Mouse (Mus musculus): Measurements from ENCODE around the gene Hcn3.

The Hcn3 gene

GRCm38 (mm10) chr3:89147101-89147978 is 12.7 kb downstream of the Hcn3 start:
- no peak for DNase-seq (ENCODE audit: low read depth, low spot score)

DNA sequence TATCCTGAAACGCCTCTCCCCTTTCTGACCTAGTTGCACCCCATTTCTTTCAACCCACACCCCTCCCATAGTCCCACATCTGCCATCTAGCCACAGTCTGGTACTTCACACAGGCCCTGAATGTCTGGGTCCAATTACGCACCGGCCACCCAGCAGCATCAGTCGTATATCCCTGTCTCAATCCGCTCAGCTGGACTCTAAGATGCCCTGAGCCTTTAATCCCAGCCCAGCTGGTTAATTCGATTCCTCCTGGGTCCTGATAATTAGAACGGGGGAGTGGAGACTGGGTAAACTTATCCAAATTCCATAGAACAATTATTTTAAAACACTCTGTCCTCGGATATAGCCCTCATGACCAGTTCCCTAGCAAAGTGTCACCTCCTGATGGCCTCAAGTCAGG is 14.4 kb downstream of the Hcn3 start:
- DNase-seq (ENCODE audit: low read depth, low spot score) = no peak

DNA sequence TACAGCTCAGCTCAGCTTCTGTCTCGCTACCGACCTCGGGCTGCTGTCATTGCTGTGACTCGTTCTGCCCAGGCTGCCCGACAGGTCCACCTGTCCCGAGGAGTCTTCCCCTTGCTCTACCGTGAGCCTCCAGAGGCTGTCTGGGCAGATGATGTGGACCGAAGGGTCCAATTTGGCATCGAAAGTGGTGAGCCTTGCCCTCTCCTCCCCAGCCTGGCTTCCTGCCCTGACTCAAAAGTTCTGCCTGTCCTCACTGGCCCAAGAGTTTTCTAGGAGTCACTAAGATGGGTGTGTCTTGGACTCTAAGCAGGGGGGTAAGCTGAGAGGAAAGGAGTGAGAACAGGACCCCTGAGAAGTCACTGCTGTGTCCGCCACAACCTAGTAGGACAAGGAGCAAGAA is 15.2 kb downstream of the Hcn3 start:
- no peak for DNase-seq (ENCODE audit: low read depth, low spot score)

DNA sequence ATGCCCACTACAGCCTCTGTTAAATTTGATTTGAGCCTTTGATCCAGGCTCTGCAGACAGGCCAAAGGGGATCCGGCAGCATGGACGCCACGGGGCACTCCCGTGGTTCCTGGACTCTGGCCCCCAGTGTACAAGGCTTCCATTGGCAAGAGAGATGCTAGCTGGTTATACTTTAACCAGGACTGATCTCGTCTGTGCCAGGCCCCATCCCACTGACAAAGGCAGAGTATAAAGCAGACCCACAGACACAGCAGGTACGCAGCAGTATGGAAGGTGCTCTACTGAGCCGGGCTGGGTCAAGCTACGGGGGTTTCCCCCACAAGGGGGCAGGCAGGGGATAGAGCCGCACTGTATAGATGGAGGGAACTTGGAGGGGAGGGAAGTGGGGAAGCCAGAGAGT is 23.6 kb downstream of the Hcn3 start:
- no peak for DNase-seq (ENCODE audit: low read depth, low spot score)

GRCm38 (mm10) chr3:89135958-89136357 is 24.0 kb downstream of the Hcn3 start, which contains the start of gene Pklr:
Gene Pklr, plus strand, starts transcription at chr3:89136142.
- DNase-seq (ENCODE audit: low read depth, low spot score) = no peak

DNA sequence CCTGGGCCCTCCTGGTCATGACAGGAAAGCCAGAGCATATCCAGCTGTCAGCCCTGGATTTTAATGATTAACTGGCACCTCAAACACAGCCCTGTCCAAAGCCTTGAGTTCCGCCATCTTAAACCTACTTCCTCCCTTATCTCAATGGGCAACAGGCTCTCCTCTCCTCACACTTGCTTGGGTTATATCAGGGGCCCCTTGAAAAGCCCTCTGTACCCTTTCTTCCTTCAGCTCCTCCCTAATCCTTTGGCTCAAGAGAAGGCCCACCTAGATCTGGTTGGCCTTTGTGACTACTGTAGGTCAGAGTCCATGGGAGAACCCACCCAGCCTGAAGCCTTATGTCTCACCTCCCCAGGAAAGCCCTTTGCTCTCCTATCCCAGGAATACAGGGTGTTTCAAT is 26.2 kb downstream of the Hcn3 start:
- DNase-seq (ENCODE audit: low read depth, low spot score) = no peak

GRCm38 (mm10) chr3:89133063-89133450 is 26.9 kb downstream of the Hcn3 start:
- no peak for DNase-seq (ENCODE audit: low read depth, low spot score)

- no peak for DNase-seq (ENCODE audit: low read depth, low spot score)
Measured at GRCm38 (mm10) chr3:89132285-89133062, 27.5 kb downstream of the Hcn3 start.

- DNase-seq (ENCODE audit: low read depth, low spot score) = no peak
Measured at GRCm38 (mm10) chr3:89131816-89132215, 28.2 kb downstream of the Hcn3 start.

DNA sequence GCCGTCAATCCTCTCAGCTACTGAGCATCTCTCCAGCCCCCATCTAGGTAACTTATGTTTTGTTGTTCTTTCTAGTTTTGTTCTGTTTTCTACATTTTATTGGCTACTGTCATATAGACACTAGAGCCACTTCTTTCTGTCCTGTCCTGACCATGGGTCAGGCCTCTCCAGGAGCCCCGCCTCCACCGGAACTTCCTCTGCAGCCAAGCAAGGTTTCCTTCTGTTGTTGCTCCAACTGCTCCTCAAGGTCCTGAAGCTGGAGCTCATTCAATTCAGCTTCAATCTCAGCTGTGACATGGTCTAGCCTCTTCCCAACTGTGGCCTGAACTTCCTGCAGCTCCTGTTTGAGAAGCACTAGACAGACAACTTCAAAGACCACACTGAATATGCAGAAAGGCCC is 30.1 kb downstream of the Hcn3 start:
- DNase-seq (ENCODE audit: low read depth, low spot score) = no peak

DNA sequence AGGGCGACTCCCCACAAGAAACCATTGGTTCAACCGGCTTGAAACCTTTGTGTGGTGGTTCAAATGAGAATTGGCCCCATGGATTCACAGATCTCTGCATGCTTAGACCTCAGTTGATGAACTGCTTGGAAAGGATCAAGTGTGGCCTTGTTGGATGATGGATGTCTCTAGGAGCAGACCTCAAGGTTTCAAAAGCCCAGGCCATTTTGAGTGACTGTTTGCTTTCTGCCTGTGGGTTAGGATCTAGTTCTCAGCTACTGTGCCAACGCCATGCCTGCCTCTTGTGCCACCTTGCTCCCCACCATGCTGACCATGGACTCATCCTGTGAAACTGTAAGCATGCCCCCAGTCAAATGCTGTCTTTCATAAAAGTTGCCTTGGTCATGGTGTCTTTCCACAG is 34.0 kb downstream of the Hcn3 start:
- no peak for DNase-seq (ENCODE audit: low read depth, low spot score)

DNA sequence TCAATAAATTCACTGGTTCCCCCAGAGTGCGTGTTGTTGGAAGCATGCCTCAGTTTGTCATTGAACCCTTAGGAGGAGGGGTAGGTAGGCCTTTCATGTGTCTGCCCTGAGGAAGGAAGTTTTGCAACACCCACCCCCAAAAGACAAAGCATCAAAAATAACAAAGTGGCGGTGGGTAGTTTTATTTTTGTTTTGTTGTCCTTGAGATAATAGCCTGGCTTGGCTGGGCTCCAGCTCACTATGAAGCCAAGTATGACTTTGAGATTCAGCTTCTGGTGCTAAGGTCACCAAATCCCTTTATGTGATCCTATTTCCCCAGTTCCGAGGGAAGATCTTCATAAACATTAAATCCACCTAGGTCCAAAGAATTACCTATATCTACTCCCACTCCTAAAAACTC is 35.8 kb downstream of the Hcn3 start:
- DNase-seq (ENCODE audit: low read depth, low spot score) = no peak

DNA sequence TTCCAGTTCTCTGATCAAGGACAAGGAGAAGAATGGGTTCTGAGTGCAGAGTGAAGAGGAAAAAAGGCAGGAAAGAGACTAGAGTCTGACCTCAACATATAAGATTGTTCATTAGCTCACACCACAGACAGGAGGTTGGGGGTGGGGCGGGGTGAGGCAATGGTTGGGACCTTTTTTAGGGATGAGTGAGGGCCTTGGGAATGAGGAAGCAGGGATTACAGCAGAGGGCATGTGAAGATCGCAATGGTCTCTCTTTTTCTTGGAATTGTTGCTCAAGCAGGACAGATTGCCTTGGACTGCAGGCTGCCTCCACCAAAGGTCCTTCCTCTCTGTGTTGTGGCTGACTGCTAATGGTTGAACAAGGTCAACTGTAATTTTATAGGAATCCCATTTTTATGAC is 36.7 kb downstream of the Hcn3 start:
- DNase-seq (ENCODE audit: low read depth, low spot score) = peak; percentile 20

- no peak for DNase-seq (ENCODE audit: low read depth, low spot score)
Measured at GRCm38 (mm10) chr3:89115522-89115921, 44.5 kb downstream of the Hcn3 start.

GRCm38 (mm10) chr3:89113058-89113457 is 46.9 kb downstream of the Hcn3 start:
- DNase-seq (ENCODE audit: low read depth, low spot score) = no peak

GRCm38 (mm10) chr3:89108146-89108545 is 51.9 kb downstream of the Hcn3 start:
- no peak for DNase-seq (ENCODE audit: low read depth, low spot score)

DNA sequence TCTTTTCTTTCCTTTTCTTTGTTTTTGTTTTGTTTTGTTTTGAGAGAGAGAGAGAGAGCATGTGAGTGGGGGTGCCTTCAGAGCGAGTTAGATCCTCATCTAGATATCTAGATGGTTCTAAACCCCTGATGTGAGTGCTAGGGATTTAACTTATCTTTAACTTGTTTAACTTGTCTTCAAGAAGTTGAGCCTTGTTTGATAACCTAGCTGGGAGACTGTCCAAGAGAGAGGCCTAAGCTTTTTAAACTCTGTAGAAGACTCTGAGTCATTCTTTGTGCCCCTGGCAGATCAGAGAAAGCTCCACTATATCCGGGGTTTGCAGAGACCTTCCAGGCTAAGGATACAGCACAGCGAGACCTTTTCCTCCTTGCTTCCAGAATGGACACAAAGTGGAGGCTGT is 52.5 kb downstream of the Hcn3 start:
- no peak for DNase-seq (ENCODE audit: low read depth, low spot score)

- no peak for DNase-seq (ENCODE audit: low read depth, low spot score)
Measured at GRCm38 (mm10) chr3:89106881-89107280, 53.1 kb downstream of the Hcn3 start.

DNA sequence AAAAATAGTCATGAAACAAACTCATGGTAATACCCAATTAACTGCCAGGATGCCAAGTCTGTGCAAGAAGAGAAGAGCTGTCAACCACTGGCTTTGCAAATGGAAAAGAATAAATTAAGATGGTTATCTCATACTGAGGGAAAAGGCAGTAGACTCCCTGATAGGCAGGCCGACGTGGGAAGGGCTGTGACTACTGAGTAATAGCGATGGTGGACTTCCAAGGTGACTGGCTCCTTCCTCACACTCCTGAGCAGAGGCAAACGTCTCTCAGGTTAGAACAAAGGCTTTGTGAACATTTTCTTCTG is 56.8 kb downstream of the Hcn3 start:
- DNase-seq (ENCODE audit: low read depth, low spot score) = no peak

GRCm38 (mm10) chr3:89102495-89103290 is 57.3 kb downstream of the Hcn3 start:
- DNase-seq (ENCODE audit: low read depth, low spot score) = no peak

DNA sequence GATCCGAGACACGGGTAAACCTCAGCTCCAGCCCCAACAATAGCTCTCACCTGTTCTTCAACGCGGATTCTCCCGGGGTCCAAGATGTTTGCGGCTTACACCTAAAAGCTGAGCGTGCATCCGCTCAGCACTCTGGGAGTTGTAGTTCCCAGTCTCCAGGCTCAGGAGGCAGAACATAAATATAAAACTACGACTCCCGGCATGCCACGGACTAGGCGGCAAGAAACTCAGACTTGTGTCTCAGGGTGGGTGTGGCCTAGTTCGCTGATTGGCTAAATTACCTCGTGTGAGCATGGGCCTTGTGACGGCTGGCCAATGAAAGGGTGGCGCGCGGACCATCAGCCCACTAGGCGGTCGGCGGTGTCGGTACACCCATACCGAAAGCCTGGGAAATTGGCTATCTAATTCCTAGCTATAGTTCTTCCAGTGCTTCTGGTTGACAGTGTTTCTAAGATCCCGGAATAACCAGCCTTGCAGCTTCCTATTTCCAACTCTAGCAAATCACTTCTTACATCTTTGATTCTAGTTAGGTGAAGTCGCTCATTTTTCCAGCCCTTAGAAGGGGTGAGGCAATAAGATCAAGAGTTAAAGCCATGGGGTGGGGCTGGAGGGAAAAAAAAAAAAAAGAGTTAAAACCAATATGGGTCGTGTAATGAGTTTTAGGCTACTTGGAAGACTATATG is 58.0 kb downstream of the Hcn3 start, which contains the start of gene Fdps:
TSS of gene Fdps (minus strand) at position 148 of the 683 bp plus-strand sequence.
- DNase-seq (ENCODE audit: low read depth, low spot score) = peak; percentile 98

GRCm38 (mm10) chr3:89101459-89101811 is 58.6 kb downstream of the Hcn3 start:
- DNase-seq (ENCODE audit: low read depth, low spot score) = no peak
